Mouse (Mus musculus) heart, postnatal 4 days (tissue): ENCODE measurements at regions not wholly inside any gene's neighbourhood (a gene's known extent, or its start where the extent isn't known, plus 50 kb on each side); places are given as distances from the start of the nearest gene placed in this dataset.

Experiments used
- DNase-seq: peaks from one replicate; pipeline ENCODE4 v3.0.0; 2021

DNA sequence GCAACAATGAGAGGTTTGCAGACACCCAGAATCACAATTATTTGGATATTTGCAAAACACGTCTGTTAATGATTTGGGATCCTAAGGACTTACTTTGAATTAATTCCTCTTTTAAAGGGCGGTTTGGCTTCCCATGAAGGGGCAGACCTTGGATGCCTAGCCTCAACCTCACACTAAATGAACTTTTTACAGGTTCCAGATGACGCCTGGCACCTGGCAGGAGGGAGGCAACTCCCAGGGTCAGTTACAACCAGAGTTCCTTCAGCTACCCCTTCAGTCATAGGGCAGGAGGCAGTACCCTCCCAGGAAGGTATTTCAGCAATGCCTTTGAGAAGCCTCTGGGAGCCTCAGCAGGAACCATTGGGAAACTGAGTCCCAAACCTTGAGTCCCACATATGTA, 57.9 kb upstream of the Stx18 start:
- DNase-seq = no peak

DNA sequence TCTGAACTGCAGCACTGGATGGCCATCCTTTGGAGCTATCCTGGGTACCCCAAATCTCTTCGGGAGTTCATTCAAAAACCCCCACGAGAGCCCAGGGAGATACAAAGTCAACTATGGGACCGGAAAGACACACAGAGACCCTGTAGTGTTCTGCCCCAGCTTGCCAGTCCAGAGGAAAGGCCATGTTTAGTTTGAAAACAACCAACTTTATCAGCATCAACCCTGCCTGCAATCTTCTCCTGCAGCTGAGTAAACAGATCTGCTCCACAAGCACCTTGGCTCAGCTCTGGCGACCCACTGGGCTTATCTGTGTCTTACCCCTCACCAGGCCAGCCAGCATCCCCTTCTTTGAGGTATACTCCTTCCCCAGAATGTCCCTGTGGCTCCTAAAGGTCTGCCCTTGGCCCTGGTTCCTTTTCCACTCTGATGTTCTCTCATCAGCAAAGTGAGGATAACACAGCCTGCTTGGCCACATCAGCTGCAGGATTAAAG, 61.6 kb upstream of the Stx18 start:
- no peak for DNase-seq

DNA sequence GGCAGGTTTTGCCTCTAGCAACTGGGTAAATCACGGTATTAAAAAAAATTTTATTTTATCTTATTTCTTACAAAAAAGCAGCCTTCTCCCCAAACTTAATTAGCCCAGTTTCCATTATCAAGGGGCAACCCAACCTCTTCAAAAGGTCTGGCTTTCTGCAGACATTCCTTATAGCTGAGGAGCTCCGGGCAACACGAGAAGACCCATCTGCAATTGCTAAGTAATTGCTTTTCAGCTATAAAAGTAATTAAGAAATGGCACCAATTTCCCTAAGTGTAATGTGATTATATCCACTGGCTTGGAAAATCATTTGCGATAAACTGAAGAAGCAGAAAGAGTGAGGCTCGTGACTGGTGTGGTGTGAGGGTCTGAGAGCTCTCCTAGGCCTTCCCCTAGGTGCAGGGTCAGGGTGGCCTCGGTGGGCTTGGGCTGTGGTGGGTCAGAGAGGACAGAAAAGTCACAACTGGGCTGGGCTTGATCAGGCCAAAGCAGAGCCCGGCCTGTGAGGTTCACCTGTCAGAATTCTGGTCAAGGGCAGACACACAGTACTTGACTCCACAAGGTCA, 65.5 kb upstream of the Stx18 start:
- DNase-seq = no peak

DNA sequence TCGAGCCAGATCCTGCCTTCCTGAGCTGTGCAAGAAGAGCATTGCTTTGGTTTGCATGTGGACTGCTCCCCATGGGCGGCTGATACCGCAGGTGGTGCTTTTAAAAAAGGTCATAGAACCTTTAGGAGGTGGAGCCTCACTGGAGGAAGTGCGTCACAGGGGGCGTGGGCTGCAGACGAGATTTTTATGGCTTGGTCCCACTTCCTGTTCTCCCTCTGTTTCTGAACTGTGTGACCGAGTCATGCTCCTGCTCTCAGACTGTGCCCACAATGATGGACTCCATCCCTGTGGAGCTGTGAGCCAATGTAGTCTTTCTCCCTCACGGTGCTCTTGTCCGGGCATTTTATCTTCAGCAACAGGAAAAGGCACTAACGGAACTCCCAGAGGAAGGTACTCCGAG, 66.8 kb upstream of the Stx18 start:
- DNase-seq = no peak

DNA sequence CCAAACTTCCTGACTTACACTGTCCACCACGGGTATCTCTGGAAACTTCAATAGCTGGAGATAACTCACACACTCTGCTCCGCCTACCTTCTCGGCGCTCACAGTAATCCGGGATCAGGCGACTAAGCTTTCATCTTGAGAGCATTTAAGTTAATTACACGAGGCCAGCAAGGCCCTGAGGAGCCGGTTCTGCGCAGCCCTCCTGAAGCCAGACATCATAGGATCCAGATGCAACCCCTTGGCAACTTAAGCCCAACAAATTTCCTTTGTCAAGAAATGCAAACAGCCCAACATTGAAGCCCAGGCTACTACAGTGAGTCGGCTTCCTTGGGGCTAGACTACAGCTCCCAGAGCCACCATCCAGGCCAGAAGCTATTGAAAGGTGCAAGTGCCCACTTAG, 69.9 kb upstream of the Stx18 start:
- DNase-seq = no peak

DNA sequence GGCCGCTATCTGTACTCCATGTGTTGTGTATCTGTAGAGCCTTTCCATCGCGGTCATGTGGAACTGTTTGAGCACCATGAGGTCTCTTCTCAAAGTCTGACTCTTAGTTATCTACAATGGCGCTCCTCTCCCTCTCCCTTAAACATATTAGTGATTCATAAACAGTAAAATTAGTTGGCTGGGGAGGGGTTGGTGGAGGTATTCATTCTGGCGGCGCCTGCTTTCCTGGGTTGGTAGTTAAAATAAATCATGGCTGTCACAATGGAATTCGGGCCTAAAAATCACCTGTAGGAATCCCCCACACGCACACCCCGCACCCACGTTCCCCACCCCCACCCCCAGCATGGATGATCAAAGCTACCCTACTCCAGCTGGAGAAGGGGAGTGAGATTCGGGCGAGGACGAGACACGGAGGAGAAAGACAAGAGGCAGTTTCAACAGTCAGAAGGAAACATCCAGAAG, 70.6 kb upstream of the Stx18 start:
- no peak for DNase-seq

DNA sequence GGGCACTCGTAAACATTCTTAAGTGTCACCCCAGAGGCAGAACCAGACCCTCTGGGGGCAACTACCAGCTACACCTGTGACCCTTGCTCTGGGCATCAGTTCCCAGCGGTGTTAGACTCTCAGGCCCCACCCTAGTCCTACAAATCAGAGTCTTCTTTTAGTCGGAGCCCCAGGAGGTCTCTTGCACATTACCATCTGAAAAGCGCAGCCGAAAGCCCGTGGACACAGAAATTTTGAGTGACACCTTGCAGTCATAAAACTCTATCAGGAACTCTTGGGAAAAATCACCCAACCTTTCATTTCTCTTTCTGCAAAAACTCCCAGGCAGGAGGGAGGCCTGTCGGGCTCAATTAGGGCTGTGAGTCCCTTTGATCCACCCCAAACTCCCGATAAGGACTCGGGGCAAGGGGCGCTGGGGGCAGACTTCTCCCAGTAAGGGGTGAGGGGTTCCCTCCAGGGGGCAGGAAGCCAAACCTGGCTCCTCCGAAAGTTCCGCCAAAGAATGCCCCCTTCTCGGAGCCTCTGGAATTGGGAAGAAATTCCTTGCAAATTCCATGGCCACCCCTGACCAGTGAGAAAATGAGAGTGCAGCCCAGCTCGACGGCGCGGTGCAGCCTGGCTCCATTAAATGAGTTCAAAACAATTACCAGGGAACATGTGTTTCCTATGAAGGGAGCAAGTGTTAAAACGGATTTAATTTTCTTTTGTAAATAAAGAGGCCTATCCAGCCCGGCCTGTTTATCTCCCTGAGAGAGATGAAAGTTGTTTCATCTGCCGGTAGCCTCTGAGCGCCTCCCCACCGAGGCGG, 71.2 kb upstream of the Stx18 start:
- DNase-seq = no peak

DNA sequence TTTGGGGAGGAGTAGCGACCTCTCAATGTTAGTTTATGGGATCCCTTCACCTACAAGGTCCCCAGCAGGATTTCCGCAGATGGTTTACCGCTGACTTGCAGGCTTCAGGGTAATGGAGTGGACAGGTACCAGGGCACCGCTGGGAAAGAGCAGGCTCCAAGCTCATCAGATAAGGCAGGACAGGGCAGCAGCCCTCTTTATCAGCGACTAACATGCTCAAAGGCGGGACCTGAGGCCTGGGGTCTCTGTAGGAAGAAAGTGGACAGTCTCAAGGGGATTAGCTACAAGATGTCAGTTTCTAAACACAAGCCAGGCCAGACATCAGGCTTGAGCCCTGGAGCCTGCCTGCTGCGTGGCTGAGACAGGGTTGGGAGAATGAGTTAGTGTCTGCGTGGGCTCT, 74.9 kb upstream of the Stx18 start:
- no peak for DNase-seq

DNA sequence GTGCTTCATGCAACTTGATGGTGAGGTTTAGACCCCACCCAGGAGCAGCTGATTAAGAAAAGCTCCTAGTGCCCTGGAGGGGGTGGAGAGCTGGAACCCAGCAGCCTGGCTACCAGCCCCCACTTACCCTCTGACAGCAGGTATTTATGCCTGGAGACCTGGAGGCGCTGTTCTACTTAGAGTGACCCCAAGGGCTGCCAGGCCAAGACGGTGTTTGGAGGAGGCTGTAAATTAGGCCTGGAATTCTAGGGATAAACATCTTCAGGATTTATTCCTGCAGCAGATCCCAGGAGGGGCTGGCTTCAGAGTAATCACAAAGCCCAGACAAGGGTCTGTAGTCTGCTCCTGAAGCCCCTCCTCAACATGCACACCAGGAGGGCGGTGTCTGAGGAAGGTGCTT, 76.0 kb upstream of the Stx18 start:
- no peak for DNase-seq

DNA sequence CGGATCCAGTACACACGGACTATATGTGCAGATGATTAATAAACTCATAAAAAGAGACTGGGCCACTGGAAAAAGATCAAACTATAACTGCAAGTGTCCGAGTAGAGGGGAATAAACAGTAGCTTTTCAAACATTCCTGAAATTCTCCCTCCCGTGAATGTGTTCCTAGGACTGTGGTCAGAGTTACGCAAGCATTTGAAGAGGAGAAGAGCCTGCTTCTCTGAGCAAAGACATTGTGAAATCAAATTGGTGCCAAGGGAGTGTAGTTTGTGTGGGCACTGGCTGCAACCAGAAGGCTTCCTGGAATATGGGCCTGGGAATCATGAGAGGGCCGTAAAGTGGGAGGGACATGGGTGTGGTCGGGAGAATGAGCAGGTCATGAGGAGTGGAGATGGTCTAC, 78.3 kb upstream of the Stx18 start:
- DNase-seq = no peak

DNA sequence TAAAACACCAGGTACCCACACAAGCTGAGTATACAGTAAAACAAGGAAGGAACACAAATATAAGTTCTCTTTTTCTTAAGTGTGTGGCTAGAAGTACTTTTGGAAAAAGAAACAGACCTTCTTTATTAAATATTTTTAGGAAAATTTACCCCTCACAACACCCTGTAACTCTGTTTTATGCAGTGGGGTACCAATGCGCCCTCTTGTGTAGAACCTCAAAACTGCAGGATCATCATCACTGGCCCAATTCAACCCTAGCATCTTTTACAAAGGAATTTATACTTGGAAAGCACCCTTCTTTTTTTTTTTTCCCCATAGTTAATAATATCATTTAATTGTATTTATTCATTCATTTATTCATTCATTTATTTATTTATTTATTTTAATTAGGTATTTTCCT, 86.4 kb upstream of the Stx18 start:
- no peak for DNase-seq

DNA sequence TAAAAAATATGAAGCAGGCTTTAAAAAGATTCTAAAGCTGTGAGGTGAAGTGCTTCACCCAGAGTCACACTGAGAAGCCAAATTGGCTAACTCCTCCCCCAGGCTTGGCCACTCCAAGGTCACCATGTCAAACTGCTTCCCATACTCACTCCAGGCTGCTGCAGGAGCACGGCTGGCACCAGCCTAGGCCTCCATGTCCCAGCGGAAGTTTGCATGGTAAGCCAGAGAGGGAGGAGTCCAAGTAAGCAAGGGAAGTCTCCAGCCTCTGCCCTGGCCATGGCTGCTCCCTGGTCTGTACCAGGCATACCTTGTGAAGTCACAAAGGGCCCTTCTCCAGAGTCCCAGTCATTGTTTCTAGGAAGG, 105.8 kb upstream of the Stx18 start:
- no peak for DNase-seq

DNA sequence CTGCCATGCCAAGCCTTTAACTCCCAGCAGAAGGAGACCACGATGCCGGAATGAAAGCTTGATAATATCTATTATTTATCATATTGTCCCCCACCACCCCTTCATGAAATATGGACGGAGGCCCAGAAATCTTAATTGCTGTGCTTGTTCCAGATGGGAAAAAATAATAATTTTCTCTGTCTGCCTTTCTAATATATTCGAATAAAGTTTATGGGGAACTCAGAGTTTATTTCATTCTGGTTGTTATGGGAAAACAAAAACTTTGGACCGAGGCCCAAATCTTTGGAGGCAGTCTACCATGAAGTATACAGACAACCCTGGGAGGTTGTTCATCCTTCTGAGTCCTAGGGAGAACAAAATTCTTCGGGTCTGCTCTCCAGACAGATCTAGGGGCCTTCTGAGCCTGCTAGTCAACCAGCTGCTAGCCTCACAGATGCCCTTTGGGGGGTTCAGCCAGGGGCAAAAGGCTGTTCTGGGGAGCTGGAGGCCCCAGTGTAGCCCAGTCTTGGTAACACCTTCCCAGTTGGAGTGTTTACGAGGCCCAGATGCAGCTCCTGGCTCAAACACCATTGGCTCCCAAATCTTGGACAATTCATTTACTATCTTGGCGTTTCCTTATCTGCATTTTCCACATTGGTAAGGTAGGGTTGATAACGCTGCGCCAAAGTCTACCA, 106.3 kb upstream of the Stx18 start:
- no peak for DNase-seq

DNA sequence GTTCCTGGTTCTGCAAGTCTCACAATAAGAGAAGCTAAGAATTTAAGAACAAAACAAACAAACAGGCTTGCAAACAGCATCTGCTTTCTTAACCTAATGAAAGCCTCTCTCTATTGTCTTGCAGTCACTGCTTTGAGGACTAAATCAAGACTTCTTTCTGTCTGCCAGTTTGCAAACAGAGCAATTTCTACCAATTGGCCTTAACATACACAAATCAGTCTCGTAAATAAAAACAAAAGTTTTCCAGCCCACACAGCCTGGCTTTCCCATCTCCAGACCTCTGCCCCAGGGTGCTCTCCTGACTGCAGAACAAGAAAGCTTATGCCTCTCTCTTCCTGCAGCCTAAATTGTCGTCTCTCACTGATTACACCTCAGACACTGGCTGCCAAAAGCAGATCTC, 96.1 kb upstream of the Msx1 start:
- no peak for DNase-seq

DNA sequence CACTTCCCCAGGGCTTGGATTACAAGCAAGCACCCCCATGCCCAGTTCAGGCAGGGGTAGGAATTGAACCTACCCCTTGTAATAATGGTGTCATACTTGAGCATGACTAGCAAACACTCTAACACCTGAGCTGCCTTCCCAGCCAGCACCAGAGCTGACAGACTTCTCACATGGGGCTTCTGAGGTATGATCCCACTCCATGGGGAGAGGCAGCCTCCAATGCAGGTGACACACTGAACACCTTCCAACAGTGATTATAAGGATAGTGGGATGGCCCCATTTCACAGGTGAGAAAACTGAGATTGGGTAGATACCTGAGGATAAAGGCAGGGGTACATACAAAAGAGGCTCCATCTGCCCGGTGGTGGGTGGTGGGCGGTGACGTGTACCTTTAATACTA, 94.7 kb upstream of the Msx1 start:
- no peak for DNase-seq

DNA sequence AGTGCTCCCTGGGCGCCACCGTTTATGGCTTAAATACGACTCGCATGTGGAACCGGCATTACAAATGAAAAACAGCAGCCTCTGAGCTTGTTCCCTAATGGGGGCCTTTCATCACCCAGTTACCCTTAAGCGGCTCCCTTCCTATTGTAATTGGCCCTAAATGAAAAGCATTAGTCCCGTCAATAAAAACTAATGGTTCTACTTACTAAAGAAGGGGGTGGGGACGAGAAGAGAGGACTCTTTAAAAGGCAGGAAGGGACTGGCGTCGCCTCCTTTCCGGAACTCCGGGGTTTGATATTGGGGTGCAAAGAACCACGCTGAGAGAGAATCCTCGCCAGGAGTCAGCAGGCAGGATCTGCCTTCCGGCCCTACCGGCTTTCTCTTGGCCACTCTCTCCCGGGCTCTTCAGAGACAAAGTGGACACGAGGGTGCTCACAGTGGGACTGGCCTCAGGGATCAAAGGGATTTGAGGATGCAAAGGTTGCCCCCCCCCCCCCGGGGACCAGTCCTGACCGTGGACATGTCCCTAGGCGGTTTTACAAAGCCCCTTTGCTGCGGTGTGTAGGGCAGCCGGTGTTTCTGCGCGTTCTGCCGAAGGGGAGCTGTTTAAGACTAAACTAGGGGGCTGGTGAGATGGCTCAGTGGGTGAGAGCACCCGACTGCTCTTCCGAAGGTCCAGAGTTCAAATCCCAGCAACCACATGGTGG, 93.8 kb upstream of the Msx1 start:
- DNase-seq = no peak

DNA sequence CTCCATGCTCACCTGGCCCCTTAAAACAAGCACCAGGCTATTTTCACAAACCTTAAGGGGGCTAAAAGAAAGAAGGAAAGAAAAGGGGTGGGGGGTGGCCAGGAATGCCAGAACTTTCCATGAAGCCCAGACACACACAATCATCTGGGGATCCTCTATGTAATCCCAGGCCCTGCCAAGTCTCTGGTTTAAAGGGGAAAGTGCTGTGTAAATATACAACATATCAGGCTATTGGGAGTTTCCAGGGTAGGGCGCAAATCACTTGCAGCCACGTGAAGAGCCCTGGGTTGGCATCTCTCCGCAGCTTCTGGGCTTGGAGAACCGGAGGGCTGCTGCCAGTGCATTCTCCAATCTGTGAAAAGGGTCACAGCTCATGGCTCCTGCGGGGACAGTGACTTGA, 92.8 kb upstream of the Msx1 start:
- no peak for DNase-seq

DNA sequence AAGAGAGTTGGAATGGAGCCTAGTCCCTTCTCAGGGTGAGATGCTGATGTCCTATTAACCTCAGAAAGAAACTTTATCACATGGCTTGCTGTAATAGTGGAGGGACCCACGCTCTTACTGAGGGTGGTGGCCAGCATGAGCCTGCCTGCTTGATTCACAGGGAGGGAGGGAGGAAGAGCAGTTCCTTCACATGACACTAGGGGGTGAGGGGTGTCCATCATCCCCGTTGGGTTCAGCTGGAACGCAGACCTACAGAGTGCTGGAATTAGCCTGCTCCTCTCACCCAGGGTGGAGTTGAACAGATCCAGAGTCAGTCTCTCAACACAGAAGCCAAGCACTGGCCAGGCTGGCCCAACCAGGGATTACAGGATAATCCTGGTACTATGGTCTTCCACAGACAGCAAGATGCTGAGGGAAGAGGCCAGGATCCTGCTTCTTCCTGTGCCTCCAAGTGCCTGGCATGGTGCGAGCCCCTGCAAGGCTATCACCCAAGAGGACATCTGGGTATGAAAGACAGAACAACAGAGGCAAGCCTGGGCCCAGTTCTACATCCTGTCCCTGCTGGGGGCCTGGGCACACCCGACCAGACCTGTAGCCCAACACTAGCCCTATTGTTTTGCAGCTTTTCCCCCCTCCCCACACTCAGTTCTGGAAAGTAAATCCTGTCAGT, 80.4 kb upstream of the Msx1 start:
- peak; percentile 18 for DNase-seq

DNA sequence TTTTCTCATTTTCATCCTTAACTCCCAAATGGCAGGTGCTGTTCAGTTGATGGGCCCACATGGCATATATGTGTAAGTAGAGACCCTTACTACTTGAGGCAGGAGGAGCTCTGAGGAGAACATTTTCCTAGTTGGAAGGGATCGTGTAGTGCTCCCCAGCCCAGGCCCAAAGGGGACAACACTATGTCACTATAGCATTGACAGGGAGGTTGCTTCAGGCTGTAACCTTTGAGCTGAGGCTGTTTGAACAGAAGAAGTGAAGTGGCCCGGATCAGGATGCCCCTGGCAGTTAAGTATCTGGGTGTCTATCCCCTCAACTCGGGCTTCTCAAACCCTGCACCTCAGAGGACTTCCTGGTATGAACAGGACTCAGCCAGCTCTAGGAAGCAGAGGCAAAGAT, 79.5 kb upstream of the Msx1 start:
- DNase-seq = no peak

DNA sequence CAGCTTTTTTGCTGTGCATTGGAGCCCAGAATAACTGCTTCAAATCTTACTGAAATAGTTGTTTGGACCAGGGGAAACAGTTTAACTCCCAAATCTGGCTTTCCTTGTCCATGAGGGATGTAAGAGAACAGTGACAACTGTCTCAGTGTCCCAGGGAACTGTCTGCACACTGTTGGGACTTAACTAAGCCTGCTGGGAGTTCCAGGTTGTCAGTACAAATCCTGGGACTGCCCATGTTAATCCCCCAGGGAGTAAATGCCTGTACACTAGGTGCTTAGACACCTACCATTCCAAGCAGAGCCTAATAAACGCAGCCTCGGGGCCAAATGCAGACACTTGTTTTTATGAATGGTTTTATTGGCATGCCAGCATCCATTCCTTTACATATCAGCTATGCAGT, 78.4 kb upstream of the Msx1 start:
- no peak for DNase-seq

DNA sequence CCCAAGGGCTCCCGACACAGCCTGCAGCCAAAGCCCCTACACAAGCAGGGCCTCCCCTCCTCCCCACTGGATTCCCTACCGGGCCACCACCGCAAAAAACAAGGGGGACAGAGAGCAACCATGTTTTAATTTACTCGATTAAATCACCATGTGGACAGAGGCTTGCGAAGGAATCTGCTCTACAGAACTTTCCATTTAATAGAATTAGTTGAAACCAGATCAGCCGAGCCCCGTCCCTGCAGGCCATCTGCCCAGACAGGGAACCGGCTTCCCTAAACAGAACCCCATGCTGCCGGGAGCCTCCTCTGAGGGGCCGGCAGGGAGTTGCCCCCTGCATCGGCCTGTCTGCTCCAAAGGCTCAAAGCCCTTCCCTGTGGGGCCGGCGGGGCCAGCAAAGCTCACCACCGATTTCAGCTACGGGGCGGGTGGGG, 77.5 kb upstream of the Msx1 start:
- no peak for DNase-seq

DNA sequence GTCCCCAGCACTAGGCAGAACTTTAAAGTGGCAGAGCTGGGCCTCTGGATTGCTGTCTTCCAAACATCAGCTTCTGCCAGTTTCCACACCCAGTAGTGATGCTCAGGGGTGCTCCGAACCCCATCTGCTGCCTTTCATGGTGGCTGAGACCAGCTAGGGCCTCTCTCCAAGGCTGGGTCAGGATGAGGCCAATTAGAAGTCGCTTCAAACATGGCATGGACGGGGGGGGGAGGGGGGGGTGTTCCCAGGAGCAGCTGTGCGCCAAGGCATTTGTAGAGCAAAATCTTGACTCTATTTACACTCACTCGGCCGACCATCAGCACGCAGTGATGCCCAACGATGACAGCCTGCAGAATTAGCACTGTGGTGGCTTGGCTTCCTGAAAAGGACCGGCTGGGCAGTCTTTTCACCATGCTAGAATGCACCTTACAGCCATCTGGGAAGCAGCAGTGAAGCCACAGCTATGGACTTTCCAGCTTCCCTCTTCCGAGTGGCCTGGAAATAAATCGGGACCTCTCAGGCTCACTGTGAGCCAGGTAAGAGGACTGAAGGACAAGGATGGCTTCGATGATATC, 73.7 kb upstream of the Msx1 start:
- no peak for DNase-seq
